Mouse (Mus musculus) MEL (cell line): ENCODE measurements at regions not wholly inside any gene's neighbourhood (a gene's known extent, or its start where the extent isn't known, plus 50 kb on each side); places are given as distances from the start of the nearest gene placed in this dataset.

ENCODE experiments used
- POLR2A ChIP-seq, 2 experiments: IDR thresholded peaks; 2 replicates each; pipeline ENCODE4 v1.6.1; 2011 to 2012; ENCODE audit warnings: low read length in 2 of 2, mild to moderate bottlenecking in 2 of 2, control low read depth in 1 of 2, improper control_type of control experiment in 1 of 2, low read depth in 1 of 2, moderate library complexity in 1 of 2; ENCODE audit not compliant: control insufficient read depth in 1 of 2, insufficient read depth in 1 of 2, poor library complexity in 1 of 2
- ZMIZ1 ChIP-seq: IDR thresholded peaks from 2 replicates; pipeline ENCODE4 v1.6.1; 2012; ENCODE audit warnings: low read depth, mild to moderate bottlenecking, inconsistent platforms, low read length, improper control_type of control experiment, moderate library complexity

GRCm38 (mm10) chr4:142570712-142571111, 331.5 kb upstream of the Kazn start:
- TF ChIP-seq POLR2A (IDR thresholded peaks at IDR 0.05; ENCODE audit: control insufficient read depth in 1 of 2, insufficient read depth in 1 of 2, low read depth in 1 of 2, low read length in 2 of 2, poor library complexity in 1 of 2) (no peak), ZMIZ1 (no peak)
